Comparison of ENCODE assay signal across 23 mouse cellular contexts in genomic region chrX:109160326-109160725, GRCm38 (mm10). TPM values are rescaled to one million over a fixed set of nuclear protein-coding genes. Genes with fewer than 3 reads are reported as not detected.
"Had no signal": no experiment of that assay in that cellular context is flagged by ENCODE, and none has a peak within 500 bp of the region (broad histone marks: within the 10 kb centered on the region; RNA-seq: fewer than 3 reads in every experiment).

No protein-coding gene starts in this region.

- H3K9ac ChIP-seq: kidney, embryonic 15.5 days; limb, embryonic 12.5 days; limb, embryonic 15.5 days; liver, embryonic 14.5 days; liver, postnatal 0 days; lung, embryonic 15.5 days; stomach, embryonic 15.5 days had no signal

- H3K27me3 ChIP-seq: kidney, embryonic 15.5 days; limb, embryonic 12.5 days; limb, embryonic 15.5 days; lung, embryonic 15.5 days; stomach, embryonic 15.5 days had no signal

- DNase-seq: kidney, adult 2 months; kidney, postnatal 10 days; kidney, postnatal 36 days; left cerebral cortex, postnatal 4 days; liver, postnatal 0 days; lung, postnatal 14 days; lung, postnatal 4 days; midbrain, embryonic 14.5 days; thymus, postnatal 36 days had no signal

- H3K4me3 ChIP-seq: kidney, embryonic 15.5 days; limb, embryonic 12.5 days; limb, embryonic 15.5 days; lung, embryonic 15.5 days; stomach, embryonic 15.5 days had no signal

- H3K36me3 ChIP-seq: kidney, embryonic 15.5 days; limb, embryonic 12.5 days; limb, embryonic 15.5 days; lung, embryonic 15.5 days; stomach, embryonic 15.5 days had no signal

- ATAC-seq: liver, postnatal 0 days had no signal

- H3K9me3 ChIP-seq: kidney, embryonic 15.5 days; limb, embryonic 12.5 days; limb, embryonic 15.5 days; lung, embryonic 15.5 days; stomach, embryonic 15.5 days had no signal

- H3K4me2 ChIP-seq: kidney, embryonic 15.5 days; limb, embryonic 12.5 days; limb, embryonic 15.5 days; liver, embryonic 11.5 days; lung, embryonic 15.5 days; midbrain, embryonic 11.5 days; stomach, embryonic 15.5 days had no signal

- H3K27ac ChIP-seq: kidney, embryonic 15.5 days; limb, embryonic 12.5 days; limb, embryonic 15.5 days; liver, embryonic 14.5 days; lung, embryonic 15.5 days; stomach, embryonic 15.5 days had no signal

- H3K4me1 ChIP-seq: kidney, embryonic 15.5 days; limb, embryonic 12.5 days; limb, embryonic 15.5 days; lung, embryonic 15.5 days; stomach, embryonic 15.5 days had no signal

RNA-seq across cellular contexts. Expression of gene Gm6377, which starts 36.2 kb away (rescaled TPM):
- total RNA-seq: layer of hippocampus, postnatal 14 days; left cerebral cortex, adult 8-10 months; left cerebral cortex, postnatal 14 days; left cerebral cortex, postnatal 4 days had no signal
- polyA plus RNA-seq: lung, embryonic 15.5 days; neural tube, embryonic 11.5 days; neural tube, embryonic 14.5 days; small intestine, adult 2 months had no signal
